Mouse (Mus musculus): ENCODE measurements at regions not wholly inside any gene's neighbourhood (a gene's known extent, or its start where the extent isn't known, plus 50 kb on each side); places are given as distances from the start of the nearest gene placed in this dataset.

DNA sequence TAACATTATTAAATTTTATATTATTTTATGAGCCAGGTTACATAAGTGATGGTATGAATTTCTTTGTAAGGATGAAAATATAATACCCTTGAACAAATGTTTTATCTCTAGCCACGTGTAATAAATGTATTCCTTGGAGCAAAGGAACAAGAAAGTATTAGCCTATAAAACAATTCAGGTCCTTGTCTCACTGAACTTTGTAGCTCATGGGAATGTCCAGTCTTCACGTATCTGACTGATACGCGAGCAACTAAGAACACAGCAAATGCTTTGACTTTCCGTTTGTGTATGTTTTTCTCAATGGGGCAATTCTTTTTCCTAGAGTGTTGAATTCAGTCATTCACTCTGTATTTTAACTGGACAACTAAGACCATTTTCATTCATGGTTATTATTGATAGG is 216.9 kb upstream of the Mettl25 start:
- Histone ChIP-seq H3K4me1 (ENCODE audit: control insufficient read depth in 2 of 2, insufficient read depth in 2 of 2, low read length in 2 of 2, poor library complexity in 1 of 2) (no peaks in the 10 kb centered on the region), H3K9me3 (ENCODE audit: control insufficient read depth, insufficient read depth, low read depth, low read length) (no peaks in the 10 kb centered on the region), H3K4me3 (ENCODE audit: insufficient read depth in 1 of 2, low read depth in 1 of 2, low read length in 2 of 2, poor library complexity in 1 of 2, severe bottlenecking in 1 of 2) (no peak overlapping the region), H3K36me3 (ENCODE audit: control insufficient read depth, insufficient read depth, low read length, poor library complexity, severe bottlenecking) (no peaks in the 10 kb centered on the region), H3K27ac (ENCODE audit: insufficient read depth, low read depth, low read length, poor library complexity, severe bottlenecking) (no peak overlapping the region), H3K9ac (ENCODE audit: insufficient read depth, low read depth, low read length, poor library complexity, severe bottlenecking) (no peak overlapping the region)
- in situ Hi-C loops (cut with MboI; ENCODE audit: low sequenced_read_pairs in 2 of 2, unreplicated experiment in 2 of 2): no loop called here
- no peak for DNase-seq (ENCODE audit: low read depth, low spot score)
- TF ChIP-seq MAFK (IDR thresholded peaks at IDR 0.05; ENCODE audit: insufficient read depth, low read depth, low read length) (no peak), ZC3H11A (IDR thresholded peaks at IDR 0.05; ENCODE audit: borderline replicate concordance, low read depth, low read length) (no peak), CHD2 (IDR thresholded peaks at IDR 0.05; ENCODE audit: low read depth, low read length) (no peak), HCFC1 (IDR thresholded peaks at IDR 0.05; ENCODE audit: borderline replicate concordance, insufficient read depth, low read length) (no peak), ZNF384 (IDR thresholded peaks at IDR 0.05; ENCODE audit: low read depth, low read length) (no peak)

DNA sequence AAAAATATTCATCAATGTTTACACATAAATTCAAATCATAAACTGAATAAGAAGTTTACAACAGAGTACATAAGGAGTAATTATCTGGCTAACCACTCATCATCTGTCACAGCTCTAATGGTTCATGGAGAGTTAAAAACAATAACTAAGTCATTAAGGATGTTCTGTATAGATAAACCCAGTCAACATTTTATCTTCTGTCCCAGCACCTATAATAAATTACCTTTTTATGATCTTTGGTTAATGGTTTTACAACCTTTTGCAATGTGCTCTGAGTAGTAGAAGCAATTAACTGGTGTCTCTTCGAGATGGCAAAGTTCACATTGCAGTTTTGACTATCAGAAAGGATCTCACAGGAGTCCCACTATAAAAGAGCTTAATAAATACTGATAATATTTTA is 197.3 kb upstream of the Mettl25 start:
- H3K4me1 ChIP-seq (ENCODE audit: control insufficient read depth in 2 of 2, insufficient read depth in 2 of 2, low read length in 2 of 2, poor library complexity in 1 of 2): no peaks in the 10 kb centered on the region
- no peak overlapping the region for H3K4me3 ChIP-seq (ENCODE audit: insufficient read depth in 1 of 2, low read depth in 1 of 2, low read length in 2 of 2, poor library complexity in 1 of 2, severe bottlenecking in 1 of 2)
- DNase-seq (ENCODE audit: low read depth, low spot score): no peak
- no peaks in the 10 kb centered on the region for H3K36me3 ChIP-seq (ENCODE audit: control insufficient read depth, insufficient read depth, low read length, poor library complexity, severe bottlenecking)
- TF ChIP-seq MAFK (IDR thresholded peaks at IDR 0.05; ENCODE audit: insufficient read depth, low read depth, low read length): no peak
- TF ChIP-seq HCFC1 (IDR thresholded peaks at IDR 0.05; ENCODE audit: borderline replicate concordance, insufficient read depth, low read length): no peak
- no peak for TF ChIP-seq CHD2 (IDR thresholded peaks at IDR 0.05; ENCODE audit: low read depth, low read length)
- TF ChIP-seq ZNF384 (IDR thresholded peaks at IDR 0.05; ENCODE audit: low read depth, low read length): no peak
- no peak for TF ChIP-seq ZC3H11A (IDR thresholded peaks at IDR 0.05; ENCODE audit: borderline replicate concordance, low read depth, low read length)
- no peak overlapping the region for H3K9ac ChIP-seq (ENCODE audit: insufficient read depth, low read depth, low read length, poor library complexity, severe bottlenecking)
- H3K9me3 ChIP-seq (ENCODE audit: control insufficient read depth, insufficient read depth, low read depth, low read length): no peaks in the 10 kb centered on the region; the same call in 1 of the 2 replicates
- H3K27ac ChIP-seq (ENCODE audit: insufficient read depth, low read depth, low read length, poor library complexity, severe bottlenecking): no peak overlapping the region
- in situ Hi-C loops (cut with MboI; ENCODE audit: low sequenced_read_pairs in 2 of 2, unreplicated experiment in 2 of 2): no loop called here

DNA sequence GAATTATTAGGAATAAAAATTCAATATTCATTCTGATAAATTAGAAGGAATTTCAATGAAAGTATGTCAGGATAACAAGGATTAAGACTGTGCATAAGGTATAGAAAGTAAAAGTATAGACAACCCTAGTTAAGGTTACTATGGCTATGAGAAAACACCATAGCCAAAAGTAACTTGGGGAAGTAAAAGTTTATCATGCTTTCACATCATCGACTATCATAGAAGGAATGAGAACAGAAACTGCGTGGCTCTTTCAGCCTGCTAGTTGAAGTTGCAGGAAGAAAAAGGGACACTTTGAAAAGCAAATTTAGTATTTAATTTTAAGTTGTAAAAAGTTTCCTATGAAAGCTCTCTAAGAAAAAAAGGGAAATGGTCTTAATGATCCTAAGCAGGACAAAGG is 196.9 kb upstream of the Mettl25 start:
- DNase-seq (ENCODE audit: low read depth, low spot score): no peak
- H3K9ac ChIP-seq (ENCODE audit: insufficient read depth, low read depth, low read length, poor library complexity, severe bottlenecking): no peak overlapping the region
- TF ChIP-seq ZC3H11A (IDR thresholded peaks at IDR 0.05; ENCODE audit: borderline replicate concordance, low read depth, low read length): no peak
- TF ChIP-seq HCFC1 (IDR thresholded peaks at IDR 0.05; ENCODE audit: borderline replicate concordance, insufficient read depth, low read length): no peak
- TF ChIP-seq MAFK (IDR thresholded peaks at IDR 0.05; ENCODE audit: insufficient read depth, low read depth, low read length): no peak
- no peak for TF ChIP-seq CHD2 (IDR thresholded peaks at IDR 0.05; ENCODE audit: low read depth, low read length)
- no peak for TF ChIP-seq ZNF384 (IDR thresholded peaks at IDR 0.05; ENCODE audit: low read depth, low read length)
- H3K36me3 ChIP-seq (ENCODE audit: control insufficient read depth, insufficient read depth, low read length, poor library complexity, severe bottlenecking): no peaks in the 10 kb centered on the region
- H3K9me3 ChIP-seq (ENCODE audit: control insufficient read depth, insufficient read depth, low read depth, low read length): no peaks in the 10 kb centered on the region; the same call in 1 of the 2 replicates
- H3K27ac ChIP-seq (ENCODE audit: insufficient read depth, low read depth, low read length, poor library complexity, severe bottlenecking): no peak overlapping the region
- in situ Hi-C loops (cut with MboI; ENCODE audit: low sequenced_read_pairs in 2 of 2, unreplicated experiment in 2 of 2): no loop called here
- H3K4me1 ChIP-seq (ENCODE audit: control insufficient read depth in 2 of 2, insufficient read depth in 2 of 2, low read length in 2 of 2, poor library complexity in 1 of 2): no peaks in the 10 kb centered on the region
- no peak overlapping the region for H3K4me3 ChIP-seq (ENCODE audit: insufficient read depth in 1 of 2, low read depth in 1 of 2, low read length in 2 of 2, poor library complexity in 1 of 2, severe bottlenecking in 1 of 2)

DNA sequence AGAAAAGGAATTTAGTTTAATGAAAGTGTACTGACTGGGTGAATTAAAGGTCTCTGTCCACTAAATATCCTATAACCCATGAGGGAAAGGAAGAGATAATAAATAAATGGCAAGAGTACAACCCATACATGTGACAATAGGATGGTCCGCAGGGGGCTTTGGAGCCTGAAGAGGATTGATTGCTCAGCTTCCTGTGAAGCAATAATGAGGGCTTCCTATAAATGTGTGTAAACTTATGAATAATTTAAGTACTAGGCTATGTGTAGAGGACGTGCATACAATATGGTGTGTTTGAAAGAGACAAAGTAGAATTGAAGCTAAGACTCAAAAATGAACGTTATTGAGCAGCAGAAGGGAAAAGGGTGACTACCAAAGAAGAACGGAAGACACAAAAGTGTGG is 192.2 kb upstream of the Mettl25 start:
- no peak overlapping the region for H3K27ac ChIP-seq (ENCODE audit: insufficient read depth, low read depth, low read length, poor library complexity, severe bottlenecking)
- no peaks in the 10 kb centered on the region for H3K4me1 ChIP-seq (ENCODE audit: control insufficient read depth in 2 of 2, insufficient read depth in 2 of 2, low read length in 2 of 2, poor library complexity in 1 of 2)
- no peak for DNase-seq (ENCODE audit: low read depth, low spot score)
- H3K36me3 ChIP-seq (ENCODE audit: control insufficient read depth, insufficient read depth, low read length, poor library complexity, severe bottlenecking): no peaks in the 10 kb centered on the region
- no peak overlapping the region for H3K4me3 ChIP-seq (ENCODE audit: insufficient read depth in 1 of 2, low read depth in 1 of 2, low read length in 2 of 2, poor library complexity in 1 of 2, severe bottlenecking in 1 of 2)
- H3K9ac ChIP-seq (ENCODE audit: insufficient read depth, low read depth, low read length, poor library complexity, severe bottlenecking): no peak overlapping the region
- no peaks in the 10 kb centered on the region; the same call in 1 of the 2 replicates for H3K9me3 ChIP-seq (ENCODE audit: control insufficient read depth, insufficient read depth, low read depth, low read length)
- in situ Hi-C loops (cut with MboI; ENCODE audit: low sequenced_read_pairs in 2 of 2, unreplicated experiment in 2 of 2): no loop called here
- TF ChIP-seq ZC3H11A (IDR thresholded peaks at IDR 0.05; ENCODE audit: borderline replicate concordance, low read depth, low read length): no peak
- no peak for TF ChIP-seq CHD2 (IDR thresholded peaks at IDR 0.05; ENCODE audit: low read depth, low read length)
- no peak for TF ChIP-seq HCFC1 (IDR thresholded peaks at IDR 0.05; ENCODE audit: borderline replicate concordance, insufficient read depth, low read length)
- TF ChIP-seq MAFK (IDR thresholded peaks at IDR 0.05; ENCODE audit: insufficient read depth, low read depth, low read length): no peak
- no peak for TF ChIP-seq ZNF384 (IDR thresholded peaks at IDR 0.05; ENCODE audit: low read depth, low read length)

DNA sequence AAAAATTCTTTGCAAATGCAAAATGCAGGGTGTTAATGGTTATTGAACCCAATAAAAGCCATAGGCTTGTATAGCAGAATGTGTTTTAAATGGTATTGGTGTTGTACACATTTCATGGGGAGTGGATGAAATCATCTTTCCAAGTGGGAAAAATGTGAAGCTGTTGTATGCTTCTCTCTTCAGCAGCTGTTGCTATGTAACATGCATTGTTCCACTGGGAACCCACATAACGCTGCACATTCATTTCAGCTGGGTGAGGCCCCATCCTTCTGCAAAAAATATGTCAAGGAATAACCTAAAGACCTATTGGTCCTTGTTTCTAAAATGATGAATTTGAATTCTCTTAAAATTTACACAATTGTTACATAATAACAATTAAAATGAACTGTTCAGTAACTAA is 183.5 kb upstream of the Mettl25 start:
- no peaks in the 10 kb centered on the region for H3K36me3 ChIP-seq (ENCODE audit: control insufficient read depth, insufficient read depth, low read length, poor library complexity, severe bottlenecking)
- no peak overlapping the region for H3K27ac ChIP-seq (ENCODE audit: insufficient read depth, low read depth, low read length, poor library complexity, severe bottlenecking)
- no peak overlapping the region for H3K9ac ChIP-seq (ENCODE audit: insufficient read depth, low read depth, low read length, poor library complexity, severe bottlenecking)
- no peak overlapping the region for H3K4me3 ChIP-seq (ENCODE audit: insufficient read depth in 1 of 2, low read depth in 1 of 2, low read length in 2 of 2, poor library complexity in 1 of 2, severe bottlenecking in 1 of 2)
- no peak for TF ChIP-seq MAFK (IDR thresholded peaks at IDR 0.05; ENCODE audit: insufficient read depth, low read depth, low read length)
- no peak for TF ChIP-seq CHD2 (IDR thresholded peaks at IDR 0.05; ENCODE audit: low read depth, low read length)
- TF ChIP-seq ZNF384 (IDR thresholded peaks at IDR 0.05; ENCODE audit: low read depth, low read length): no peak
- no peak for TF ChIP-seq ZC3H11A (IDR thresholded peaks at IDR 0.05; ENCODE audit: borderline replicate concordance, low read depth, low read length)
- no peaks in the 10 kb centered on the region for H3K4me1 ChIP-seq (ENCODE audit: control insufficient read depth in 2 of 2, insufficient read depth in 2 of 2, low read length in 2 of 2, poor library complexity in 1 of 2)
- no peak for DNase-seq (ENCODE audit: low read depth, low spot score)
- H3K9me3 ChIP-seq (ENCODE audit: control insufficient read depth, insufficient read depth, low read depth, low read length): no peaks in the 10 kb centered on the region
- in situ Hi-C loops (cut with MboI; ENCODE audit: low sequenced_read_pairs in 2 of 2, unreplicated experiment in 2 of 2): no loop called here

Measured in ES-E14 (cell line).